Mouse (Mus musculus) ovary, postnatal 10 days (tissue): ENCODE measurements around the gene Gm21992.

ENCODE experiments used
- DNase-seq: peaks from one replicate; pipeline ENCODE4 v3.0.0; 2022; ENCODE audit warnings: low spot score

Gene Gm21992

GRCm38 (mm10) chr19:4811063-4811908 lies at the start of gene Gm21992, which contains the start of gene Rbm14:
TSS of gene Gm21992 (minus strand) at chr19:4811612.
TSS of gene Rbm14 (minus strand) at chr19:4811634.
- peak; percentile 97 for DNase-seq

GRCm38 (mm10) chr19:4859081-4859480 lies 47.7 kb upstream of the Gm21992 start:
- DNase-seq: no peak

GRCm38 (mm10) chr19:4855951-4856350 lies 44.5 kb upstream of the Gm21992 start:
- DNase-seq: no peak

- DNase-seq: no peak
Measured at GRCm38 (mm10) chr19:4855470-4855820, 44.0 kb upstream of the Gm21992 start.

- DNase-seq: peak; percentile 64
Measured at GRCm38 (mm10) chr19:4854552-4855469, 43.4 kb upstream of the Gm21992 start, which contains the start of gene Ctsf. TSS of gene Ctsf (plus strand) at chr19:4855130.

- no peak for DNase-seq
Measured at GRCm38 (mm10) chr19:4850281-4850680, 38.9 kb upstream of the Gm21992 start.

GRCm38 (mm10) chr19:4849800-4850199 lies 38.4 kb upstream of the Gm21992 start:
- DNase-seq: no peak

GRCm38 (mm10) chr19:4847490-4847889 lies 36.1 kb upstream of the Gm21992 start:
- no peak for DNase-seq

GRCm38 (mm10) chr19:4845846-4846245 lies 34.4 kb upstream of the Gm21992 start:
- no peak for DNase-seq

GRCm38 (mm10) chr19:4842611-4843010 lies 31.2 kb upstream of the Gm21992 start:
- no peak for DNase-seq

- DNase-seq: no peak
Measured at GRCm38 (mm10) chr19:4840848-4841247, 29.4 kb upstream of the Gm21992 start.

- peak; percentile 87 for DNase-seq
Measured at GRCm38 (mm10) chr19:4839149-4839548, 27.7 kb upstream of the Gm21992 start, which contains the start of the genes Ccs and Ccdc87. TSS of gene Ccs (minus strand) at chr19:4839332. TSS of gene Ccdc87 (plus strand) at chr19:4839366.

GRCm38 (mm10) chr19:4838526-4839140 lies 27.2 kb upstream of the Gm21992 start:
- no peak for DNase-seq

GRCm38 (mm10) chr19:4837049-4837448 lies 25.6 kb upstream of the Gm21992 start:
- DNase-seq: no peak

GRCm38 (mm10) chr19:4836096-4836495 lies 24.7 kb upstream of the Gm21992 start:
- no peak for DNase-seq

GRCm38 (mm10) chr19:4833977-4834376 lies 22.6 kb upstream of the Gm21992 start:
- no peak for DNase-seq

- no peak for DNase-seq
Measured at GRCm38 (mm10) chr19:4829156-4829555, 17.7 kb upstream of the Gm21992 start.

- DNase-seq: no peak
Measured at GRCm38 (mm10) chr19:4828444-4829114, 17.2 kb upstream of the Gm21992 start.

- DNase-seq: peak; percentile 41
Measured at GRCm38 (mm10) chr19:4820678-4821303, 9.4 kb upstream of the Gm21992 start.

- no peak for DNase-seq
Measured at GRCm38 (mm10) chr19:4817182-4817835, 5.9 kb upstream of the Gm21992 start.

- no peak for DNase-seq
Measured at GRCm38 (mm10) chr19:4813015-4813414, 1.6 kb upstream of the Gm21992 start.
